Mouse (Mus musculus): Measurements from ENCODE around the gene Gpr45. TPM values are rescaled to one million over a fixed set of nuclear protein-coding genes. Genes with fewer than 3 reads are reported as not detected.

Gene Gpr45
- polyA plus RNA-seq, 1 experiment = not detected

DNA sequence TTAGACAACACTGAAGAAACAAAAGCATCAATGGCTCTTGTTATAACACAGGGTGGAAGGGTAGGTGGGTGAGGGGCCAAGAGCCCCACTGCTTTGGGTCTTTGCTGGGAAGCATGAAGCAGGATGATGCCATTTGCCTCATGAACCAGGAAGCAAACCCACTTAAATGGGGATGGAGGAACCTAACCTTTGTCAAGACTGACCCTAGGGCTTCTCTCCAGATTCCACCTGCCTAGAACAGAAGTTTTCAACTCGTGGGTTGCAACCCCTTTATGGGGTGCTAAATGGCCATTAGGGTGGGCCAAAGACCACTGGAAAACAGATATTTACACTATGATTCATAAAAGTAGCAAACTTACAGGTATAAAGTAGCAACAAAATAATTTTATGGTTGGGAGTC is 119.9 kb downstream of the Gpr45 start:
- Histone ChIP-seq H3K4me3 (ENCODE audit: insufficient read depth, low read length) (no peak overlapping the region), H3K4me1 (ENCODE audit: control insufficient read depth, insufficient read depth, low read length) (peaks cover 12% of the 10 kb centered on the region), H3K27ac (ENCODE audit: insufficient read depth, low read depth, low read length) (no peak overlapping the region)
- TF ChIP-seq POLR2A (IDR thresholded peaks at IDR 0.05; ENCODE audit: borderline replicate concordance, low read depth, low read length) (no peak), CTCF (IDR thresholded peaks at IDR 0.05; ENCODE audit: low read depth, low read length) (no peak)

DNA sequence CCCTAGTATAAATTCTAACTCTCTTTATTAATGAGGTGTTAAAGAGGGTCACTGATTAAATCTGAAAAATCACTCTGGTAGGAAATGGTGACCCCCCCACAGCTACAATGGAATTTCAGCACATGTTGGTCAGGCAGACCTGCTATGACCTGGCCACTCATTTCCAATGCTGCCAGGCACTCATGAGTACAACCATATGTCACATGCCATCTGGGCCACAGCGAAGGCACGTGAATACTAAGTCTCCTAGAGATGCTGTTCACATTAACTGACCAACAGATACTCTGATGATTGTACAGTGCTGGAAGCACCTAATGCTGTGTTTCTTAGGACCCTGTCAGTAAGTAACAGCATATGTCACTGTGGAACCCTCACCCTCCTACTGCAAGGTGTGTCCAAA is 122.1 kb downstream of the Gpr45 start:
- H3K4me3 ChIP-seq (ENCODE audit: insufficient read depth, low read length) = no peak overlapping the region
- TF ChIP-seq CTCF (IDR thresholded peaks at IDR 0.05; ENCODE audit: low read depth, low read length) = no peak
- no peak for TF ChIP-seq POLR2A (IDR thresholded peaks at IDR 0.05; ENCODE audit: borderline replicate concordance, low read depth, low read length)
- no peak overlapping the region for H3K27ac ChIP-seq (ENCODE audit: insufficient read depth, low read depth, low read length)
- H3K4me1 ChIP-seq (ENCODE audit: control insufficient read depth, insufficient read depth, low read length) = peaks cover 12% of the 10 kb centered on the region

- TF ChIP-seq CTCF (IDR thresholded peaks at IDR 0.05; ENCODE audit: low read depth, low read length) (no peak), POLR2A (IDR thresholded peaks at IDR 0.05; ENCODE audit: borderline replicate concordance, low read depth, low read length) (no peak)
These were observed 125.5 kb downstream of the Gpr45 start for GRCm38 (mm10) chr1:43078124-43078523.

DNA sequence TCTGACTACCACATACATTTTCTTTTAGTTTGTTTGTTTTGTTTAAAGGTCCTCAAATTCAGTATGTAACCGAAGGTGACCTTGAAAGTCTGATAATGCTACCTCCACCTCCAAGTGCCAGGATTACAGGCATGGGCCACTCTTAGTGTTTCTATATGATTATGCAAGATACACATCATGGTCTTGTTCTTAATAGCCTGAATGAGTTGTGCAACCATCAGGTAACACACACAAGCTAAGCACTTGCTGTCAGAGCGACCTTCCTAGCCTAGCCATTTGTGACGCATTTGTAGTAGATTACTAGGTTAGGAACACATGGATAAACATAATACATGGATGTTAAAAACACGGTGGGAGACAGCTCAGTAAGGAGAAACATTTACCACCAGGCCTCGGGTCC is 130.3 kb downstream of the Gpr45 start:
- TF ChIP-seq CTCF (IDR thresholded peaks at IDR 0.05; ENCODE audit: low read depth, low read length) = no peak
- TF ChIP-seq POLR2A (IDR thresholded peaks at IDR 0.05; ENCODE audit: borderline replicate concordance, low read depth, low read length) = no peak
- Histone ChIP-seq H3K4me1 (ENCODE audit: control insufficient read depth, insufficient read depth, low read length) (no peaks in the 10 kb centered on the region), H3K27ac (ENCODE audit: insufficient read depth, low read depth, low read length) (no peak overlapping the region), H3K4me3 (ENCODE audit: insufficient read depth, low read length) (no peak overlapping the region)

More at GRCm38 (mm10) chr1:43078124-43078523, 125.5 kb downstream of the Gpr45 start:
- Histone ChIP-seq H3K4me1 (ENCODE audit: control insufficient read depth, insufficient read depth, low read length) (no peaks in the 10 kb centered on the region), H3K27ac (ENCODE audit: insufficient read depth, low read depth, low read length) (no peak overlapping the region), H3K4me3 (ENCODE audit: insufficient read depth, low read length) (no peak overlapping the region)

Other genes with a start within 250 kb of the Gpr45 start
- gene Mrps9, start 101.6 kb upstream of the Gpr45 start, polyA plus RNA-seq (2012; ENCODE audit: insufficient read depth, insufficient read length, missing spikeins) = 39.8 and 40.2 TPM in 2 replicates
- 27.3 and 28.4 TPM in 2 replicates for gene Tgfbrap1, start 145.8 kb downstream of the Gpr45 start, polyA plus RNA-seq (2012; ENCODE audit: insufficient read depth, insufficient read length, missing spikeins)
- gene AI597479, start 145.8 kb downstream of the Gpr45 start, polyA plus RNA-seq (2012; ENCODE audit: insufficient read depth, insufficient read length, missing spikeins) = 7.2 and 10.2 TPM in 2 replicates
- 0.39 and 0.85 TPM in 2 replicates for gene Fhl2, start 244.1 kb downstream of the Gpr45 start, polyA plus RNA-seq (2012; ENCODE audit: insufficient read depth, insufficient read length, missing spikeins)